Mouse (Mus musculus) megakaryocyte, embryonic 14.5 days (primary cell): Measurements from ENCODE around the gene Orc3.

Experiments
- FLI1 ChIP-seq: IDR thresholded peaks from 2 replicates; pipeline ENCODE4 v1.6.1; 2012; ENCODE audit warnings: low read length, inconsistent platforms, mixed read lengths
- GATA1 ChIP-seq: IDR thresholded peaks from 3 replicates; pipeline ENCODE4 v1.6.1; 2012; ENCODE audit warnings: mixed read lengths, low read length, inconsistent platforms, borderline replicate concordance

DNA sequence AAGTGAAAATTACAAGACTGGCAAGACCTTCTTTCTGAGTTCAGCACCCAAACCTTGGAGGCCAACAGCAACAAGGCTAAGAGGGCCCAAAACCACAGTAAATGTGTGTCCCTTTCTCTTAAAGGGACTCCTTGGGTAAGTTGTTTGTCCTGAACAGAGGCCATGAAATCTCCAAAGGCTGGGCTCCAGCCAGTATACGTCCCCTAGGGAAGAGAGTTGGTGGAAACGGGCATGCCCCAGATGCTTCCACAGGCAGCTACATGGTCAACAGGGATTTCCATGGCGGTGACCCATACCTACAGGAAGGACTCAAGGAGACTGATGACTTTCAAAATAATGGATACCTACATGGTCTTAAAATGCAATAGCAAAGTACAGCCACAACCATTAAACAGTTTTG, 31.3 kb downstream of the Orc3 start:
- no peak for TF ChIP-seq GATA1
- no peak for TF ChIP-seq FLI1
